Mouse (Mus musculus): Measurements from ENCODE around the gene Ephb4. TPM values are rescaled to one million over a fixed set of nuclear protein-coding genes. Genes with fewer than 3 reads are reported as not detected.

Ephb4 gene
- polyA plus RNA-seq, 1 experiment from 2014 or later = 9.0 TPM

Other genes starting within 250 kb of the Ephb4 start
- gene Trim56, start 233.9 kb upstream of the Ephb4 start, polyA plus RNA-seq (2014; fragmentation: Nextera tagmentation; extraction: Ambion mirVana) = 3.3 and 3.9 TPM in 2 replicates
- not detected in 2 replicates for gene Muc3, start 200.8 kb upstream of the Ephb4 start, polyA plus RNA-seq (2014; fragmentation: Nextera tagmentation; extraction: Ambion mirVana)
- gene Muc3a, start 137.7 kb upstream of the Ephb4 start, polyA plus RNA-seq (2014; fragmentation: Nextera tagmentation; extraction: Ambion mirVana) = 0.09 and 0.43 TPM in 2 replicates
- 56.7 and 68.4 TPM in 2 replicates for gene Ache, start 62.6 kb upstream of the Ephb4 start, polyA plus RNA-seq (2014; fragmentation: Nextera tagmentation; extraction: Ambion mirVana)
- 22.3 and 22.6 TPM in 2 replicates for gene Ufsp1, start 55.5 kb upstream of the Ephb4 start, polyA plus RNA-seq (2014; fragmentation: Nextera tagmentation; extraction: Ambion mirVana)
- gene Srrt, start 42.4 kb upstream of the Ephb4 start, polyA plus RNA-seq (2014; fragmentation: Nextera tagmentation; extraction: Ambion mirVana) = 75.0 and 81.0 TPM in 2 replicates
- gene Trip6, start 35.7 kb upstream of the Ephb4 start, polyA plus RNA-seq (2014; fragmentation: Nextera tagmentation; extraction: Ambion mirVana) = 11.1 and 12.2 TPM in 2 replicates
- gene Slc12a9, start 16.5 kb upstream of the Ephb4 start, polyA plus RNA-seq (2014; fragmentation: Nextera tagmentation; extraction: Ambion mirVana) = 14.9 and 17.6 TPM in 2 replicates
- 0.14 and 0.17 TPM in 2 replicates for gene Zan, start 127.0 kb downstream of the Ephb4 start, polyA plus RNA-seq (2014; fragmentation: Nextera tagmentation; extraction: Ambion mirVana)
- 78.4 and 87.3 TPM in 2 replicates for gene Pop7, start 152.4 kb downstream of the Ephb4 start, polyA plus RNA-seq (2014; fragmentation: Nextera tagmentation; extraction: Ambion mirVana)
- 14.2 and 16.0 TPM in 2 replicates for gene Gigyf1, start 168.4 kb downstream of the Ephb4 start, polyA plus RNA-seq (2014; fragmentation: Nextera tagmentation; extraction: Ambion mirVana)
- gene Epo, start 183.1 kb downstream of the Ephb4 start, polyA plus RNA-seq (2014; fragmentation: Nextera tagmentation; extraction: Ambion mirVana) = not detected in 2 replicates
- 593 and 621 TPM in 2 replicates for gene Gnb2, start 183.4 kb downstream of the Ephb4 start, polyA plus RNA-seq (2014; fragmentation: Nextera tagmentation; extraction: Ambion mirVana)
- 195 and 204 TPM in 2 replicates for gene Actl6b, start 203.4 kb downstream of the Ephb4 start, polyA plus RNA-seq (2014; fragmentation: Nextera tagmentation; extraction: Ambion mirVana)
- 5.3 and 5.6 TPM in 2 replicates for gene Tfr2, start 219.7 kb downstream of the Ephb4 start, polyA plus RNA-seq (2014; fragmentation: Nextera tagmentation; extraction: Ambion mirVana)

Data from hindbrain, embryonic 14.5 days (tissue).